Mouse (Mus musculus): ENCODE measurements around the gene Spata5.

DNA sequence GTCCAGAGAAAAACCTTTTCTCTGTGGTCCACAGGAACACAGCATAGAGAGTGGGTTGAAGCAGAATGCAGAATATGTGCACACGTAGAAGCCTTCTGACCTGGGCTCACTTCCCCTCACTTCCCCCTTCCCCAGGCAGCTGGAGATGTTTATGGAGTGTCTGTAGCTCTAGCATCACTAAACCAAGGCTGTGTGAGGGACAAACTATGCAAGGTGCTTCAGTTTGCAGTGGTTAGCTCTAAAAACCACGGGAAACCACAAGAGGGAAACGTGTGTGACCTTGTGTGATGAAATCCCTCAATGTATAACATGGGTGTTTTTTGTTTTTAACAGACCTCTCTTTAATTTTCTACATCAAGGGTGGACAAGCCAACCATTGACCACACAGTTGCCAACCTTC lies 183.8 kb downstream of the Spata5 start:
- TF ChIP-seq CTCF (IDR thresholded peaks at IDR 0.05; ENCODE audit: borderline replicate concordance, insufficient read depth, low read length) (no peak), POLR2A (IDR thresholded peaks at IDR 0.05; ENCODE audit: low read depth, low read length) (no peak)
